Mouse (Mus musculus): ENCODE results near the gene Arhgef17.

Gene Arhgef17

DNA sequence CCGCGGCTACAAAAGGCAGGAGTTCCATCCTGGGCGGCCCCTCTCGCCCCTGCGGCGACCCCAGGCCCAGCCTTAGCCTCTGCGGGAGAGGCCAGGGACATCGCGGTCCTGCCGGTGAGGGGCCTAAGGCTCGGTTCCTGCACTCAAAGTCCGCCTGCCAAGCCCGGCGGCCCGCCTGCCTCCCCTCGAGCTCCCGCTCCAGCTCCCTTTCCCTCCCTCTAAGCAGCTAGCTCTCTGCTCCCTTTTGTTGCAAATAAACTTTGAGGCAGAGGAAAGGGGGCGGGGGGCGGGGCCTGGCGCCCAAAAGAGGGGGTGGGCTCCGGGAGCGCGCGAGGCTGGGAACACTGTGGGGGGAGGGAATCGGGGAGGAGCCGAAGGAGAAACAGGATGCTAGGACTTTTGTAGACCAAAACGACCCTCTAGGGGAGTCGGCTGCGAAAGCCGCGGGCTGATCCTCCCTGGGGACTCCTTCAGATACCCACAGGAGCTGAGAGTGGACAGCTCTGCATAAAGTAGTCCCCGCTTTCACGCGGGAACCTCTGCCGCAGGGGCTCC lies at the start of gene Arhgef17:
TSS of gene Arhgef17 (minus strand) at position 182 of the 555 bp plus-strand sequence.
- no peak for ATAC-seq (ENCODE audit: insufficient number of reproducible peaks, low FRiP score, low TSS enrichment)

DNA sequence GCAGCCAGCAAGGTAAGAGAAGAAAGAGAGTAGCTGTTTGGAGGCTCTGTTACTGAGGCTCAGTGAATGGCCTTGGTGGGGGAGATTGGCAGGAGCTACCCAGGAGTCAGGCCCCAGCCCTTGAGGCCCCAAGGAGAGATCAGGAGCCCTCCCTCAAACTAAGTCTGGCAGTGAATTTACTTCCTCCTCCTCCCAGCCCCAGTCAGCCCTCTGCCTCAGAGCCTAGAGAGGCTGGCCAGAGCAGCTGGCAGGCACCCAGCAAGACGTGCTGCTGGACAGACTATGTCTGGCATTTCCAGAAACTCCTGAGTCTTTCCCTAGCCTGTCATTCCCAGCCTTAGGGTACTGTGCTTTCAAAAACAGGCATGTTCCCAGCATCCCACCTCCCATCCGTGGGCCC lies 47.3 kb upstream of the Arhgef17 start:
- ATAC-seq (ENCODE audit: insufficient number of reproducible peaks, low FRiP score, low TSS enrichment) = no peak

DNA sequence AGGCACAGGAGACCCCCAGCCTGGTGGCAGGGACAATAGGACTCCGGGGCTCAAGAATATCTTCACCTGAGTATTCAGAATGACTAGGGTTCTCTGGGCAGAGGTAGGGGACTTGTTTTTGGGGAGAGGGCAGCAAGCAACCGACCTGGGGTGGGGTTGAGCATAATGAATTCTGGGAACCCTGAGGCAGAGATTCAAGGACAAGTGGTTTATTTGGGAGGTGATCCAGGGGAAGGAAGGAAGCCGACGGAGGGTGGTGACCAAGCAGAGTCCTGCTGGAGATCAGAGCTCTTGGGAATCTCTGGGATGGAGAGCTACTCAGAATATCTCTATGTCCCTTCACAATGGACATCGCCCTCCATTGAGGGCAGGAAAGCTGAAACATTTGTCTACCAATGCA lies 46.3 kb upstream of the Arhgef17 start:
- ATAC-seq (ENCODE audit: insufficient number of reproducible peaks, low FRiP score, low TSS enrichment) = no peak

DNA sequence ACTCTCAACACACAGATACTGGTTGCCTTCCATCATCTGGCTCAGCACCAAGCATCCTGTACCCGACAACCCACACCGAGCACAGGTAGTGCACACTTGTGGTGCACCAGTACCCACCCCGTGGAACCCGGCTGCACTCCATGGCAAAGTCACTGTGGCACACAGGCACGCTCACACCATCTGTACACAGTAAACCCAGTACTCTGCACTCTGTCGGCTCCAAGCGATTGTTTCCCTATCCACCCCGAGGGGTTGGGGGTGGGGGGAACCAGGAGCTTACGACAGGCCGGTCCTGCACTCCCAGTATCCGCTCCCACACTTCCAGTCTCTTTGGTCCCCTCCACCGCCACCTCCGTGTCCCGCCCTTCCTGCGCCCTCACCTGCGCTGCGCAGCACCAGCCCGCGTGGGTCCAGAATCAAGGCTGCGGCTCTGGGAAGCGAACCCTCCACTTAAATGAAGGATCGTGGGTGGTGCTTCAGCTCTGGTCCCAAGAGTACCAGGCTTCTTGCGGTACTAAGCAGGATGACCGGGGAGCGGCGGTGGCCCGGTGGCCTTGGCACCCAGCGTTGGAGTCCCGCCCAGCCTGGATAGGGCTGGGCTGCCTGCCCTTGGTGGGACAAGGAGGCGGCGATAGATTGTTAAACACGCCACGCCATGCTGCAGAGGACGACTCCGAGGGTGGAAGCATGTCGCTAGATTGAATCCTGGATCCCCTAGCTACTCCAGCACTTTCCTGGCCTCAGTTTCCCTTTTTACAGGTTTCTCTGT lies 42.4 kb upstream of the Arhgef17 start, which contains the start of gene P2ry6:
TSS of gene P2ry6 (minus strand) at position 515 of the 769 bp plus-strand sequence.
- no peak for ATAC-seq (ENCODE audit: insufficient number of reproducible peaks, low FRiP score, low TSS enrichment)

DNA sequence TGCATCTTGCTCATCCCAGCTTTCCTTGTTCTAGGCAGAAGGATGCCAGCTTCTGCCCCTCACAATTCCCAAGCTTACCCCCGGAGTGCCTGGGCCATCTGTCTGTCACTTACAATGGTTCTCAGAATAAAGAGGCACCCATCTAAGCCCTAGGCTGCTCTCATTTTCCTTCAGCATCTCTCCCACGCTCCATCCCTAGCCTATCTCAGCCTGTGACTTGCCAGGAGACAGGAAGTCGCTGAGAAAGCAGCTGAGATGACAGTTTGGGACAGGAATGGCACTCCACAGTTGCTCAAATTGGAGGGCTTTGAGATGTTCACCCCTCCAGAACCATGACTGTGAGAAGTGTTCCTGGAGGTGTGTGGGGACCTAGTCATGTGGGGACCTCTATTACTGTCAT lies 41.0 kb upstream of the Arhgef17 start:
- ATAC-seq (ENCODE audit: insufficient number of reproducible peaks, low FRiP score, low TSS enrichment) = no peak

DNA sequence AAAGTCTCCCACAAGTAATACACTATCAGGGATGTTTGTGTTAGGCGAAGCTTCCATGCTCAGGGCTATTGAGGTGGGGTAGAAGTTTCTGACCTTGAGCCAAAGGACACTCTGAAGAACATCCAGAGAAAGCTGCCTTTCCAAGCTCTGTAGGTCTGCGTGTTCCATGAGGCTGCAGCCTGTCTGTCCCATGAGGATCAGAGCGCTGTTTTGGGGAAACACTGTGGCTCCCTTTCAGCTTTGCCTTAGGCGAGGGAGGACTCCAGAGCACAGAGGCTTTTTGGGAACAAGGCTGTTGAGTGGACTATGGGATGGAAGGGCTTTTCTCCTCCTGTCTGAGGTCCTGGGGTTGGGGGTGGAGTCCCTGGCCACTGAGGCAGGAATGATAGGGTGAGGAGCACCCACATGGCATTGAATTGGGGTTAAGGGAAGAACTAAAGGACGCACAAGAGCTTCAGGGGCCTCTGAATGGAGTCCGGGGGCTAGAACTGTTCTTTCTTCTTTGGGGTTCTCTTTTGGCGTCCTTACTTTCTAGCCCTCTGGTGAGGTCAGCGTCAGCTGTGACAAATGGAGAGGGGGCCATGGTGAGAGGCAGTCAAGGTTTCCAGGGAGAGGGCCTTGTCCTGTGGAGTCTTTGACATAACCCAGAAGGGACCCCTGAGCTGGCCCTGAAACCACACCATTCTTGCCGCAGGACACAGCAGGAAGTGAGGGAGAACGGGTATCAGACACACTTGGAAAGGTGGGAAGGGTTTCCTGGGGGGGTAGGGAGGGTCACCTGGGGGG lies 37.2 kb upstream of the Arhgef17 start:
- ATAC-seq (ENCODE audit: insufficient number of reproducible peaks, low FRiP score, low TSS enrichment) = no peak

DNA sequence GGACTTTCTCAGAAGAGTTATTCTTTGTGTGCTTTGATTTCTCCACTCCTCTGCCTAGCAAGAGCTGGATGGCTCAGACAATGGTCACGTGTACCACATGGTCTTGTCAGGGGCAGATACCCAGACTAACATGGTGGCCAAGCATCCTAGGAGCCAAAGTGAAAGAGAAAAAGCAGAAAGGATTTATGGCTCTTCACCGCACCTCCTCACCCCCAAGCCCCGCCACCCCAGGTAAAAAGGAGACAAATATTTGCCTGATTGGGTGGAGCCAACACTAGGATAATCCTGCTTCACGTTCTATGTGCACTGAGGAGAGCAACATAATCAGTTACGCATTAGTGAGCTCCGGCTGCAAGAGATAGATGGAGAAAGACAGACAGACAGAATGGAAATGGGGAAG lies 36.5 kb upstream of the Arhgef17 start:
- ATAC-seq (ENCODE audit: insufficient number of reproducible peaks, low FRiP score, low TSS enrichment) = no peak

DNA sequence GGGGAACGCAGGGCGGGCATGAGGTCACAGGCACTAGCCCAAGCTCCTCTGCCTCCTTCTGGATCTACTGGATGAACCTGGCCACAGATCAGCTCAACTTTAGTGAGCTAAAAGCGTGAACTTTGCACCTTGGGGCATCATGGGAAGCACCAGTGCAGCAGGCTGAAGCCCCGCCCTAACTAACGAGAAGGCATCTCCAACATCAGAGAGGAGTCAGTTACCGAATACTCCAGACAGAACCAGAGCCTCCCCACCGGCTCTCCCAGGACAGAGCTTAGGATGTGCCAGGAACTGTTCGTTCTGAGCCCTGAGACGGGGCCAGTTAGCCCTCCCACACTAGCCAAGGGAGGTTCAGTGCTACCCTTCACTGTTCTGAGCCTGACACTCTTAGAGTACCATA lies 35.9 kb upstream of the Arhgef17 start:
- ATAC-seq (ENCODE audit: insufficient number of reproducible peaks, low FRiP score, low TSS enrichment) = no peak

DNA sequence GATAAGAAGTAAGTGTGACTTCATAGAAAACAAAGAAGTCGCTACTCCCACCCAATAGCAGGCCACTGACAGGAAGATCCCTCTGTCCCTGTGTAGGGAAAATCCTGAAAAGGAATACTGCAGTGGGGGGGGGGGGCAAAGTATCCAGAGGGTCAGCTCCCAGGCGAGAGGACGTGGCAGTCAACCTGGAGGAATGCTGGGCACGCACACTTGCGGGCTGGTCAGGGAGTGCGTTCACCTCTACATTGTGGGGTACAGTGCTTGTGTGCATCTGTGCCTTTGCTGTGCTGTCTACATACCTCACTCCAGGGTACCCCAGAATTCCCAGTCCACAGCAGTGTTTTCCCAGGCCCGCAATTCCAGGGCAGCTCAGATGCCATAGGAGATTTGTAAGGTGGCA lies 34.1 kb upstream of the Arhgef17 start:
- no peak for ATAC-seq (ENCODE audit: insufficient number of reproducible peaks, low FRiP score, low TSS enrichment)

DNA sequence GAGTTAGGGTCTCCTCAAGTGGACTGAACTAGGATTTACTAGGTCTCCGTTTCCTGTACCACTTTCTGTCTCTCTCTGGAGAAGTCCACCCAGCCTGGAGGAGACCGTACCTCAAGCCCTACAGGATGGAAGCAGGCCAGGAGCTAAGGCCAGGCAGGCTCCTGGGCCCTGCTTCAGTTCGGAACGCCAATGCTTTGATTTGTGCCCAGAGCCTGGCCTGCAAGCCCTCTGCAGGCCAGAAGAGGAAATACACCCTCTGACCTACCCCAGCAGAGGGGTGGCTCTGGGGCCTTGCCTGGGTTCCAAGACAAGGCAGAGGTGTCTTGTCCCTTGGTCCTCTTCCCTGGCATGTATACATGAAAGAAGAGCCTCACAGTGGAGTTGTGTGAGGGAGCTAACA lies 33.2 kb upstream of the Arhgef17 start:
- ATAC-seq (ENCODE audit: insufficient number of reproducible peaks, low FRiP score, low TSS enrichment) = no peak

DNA sequence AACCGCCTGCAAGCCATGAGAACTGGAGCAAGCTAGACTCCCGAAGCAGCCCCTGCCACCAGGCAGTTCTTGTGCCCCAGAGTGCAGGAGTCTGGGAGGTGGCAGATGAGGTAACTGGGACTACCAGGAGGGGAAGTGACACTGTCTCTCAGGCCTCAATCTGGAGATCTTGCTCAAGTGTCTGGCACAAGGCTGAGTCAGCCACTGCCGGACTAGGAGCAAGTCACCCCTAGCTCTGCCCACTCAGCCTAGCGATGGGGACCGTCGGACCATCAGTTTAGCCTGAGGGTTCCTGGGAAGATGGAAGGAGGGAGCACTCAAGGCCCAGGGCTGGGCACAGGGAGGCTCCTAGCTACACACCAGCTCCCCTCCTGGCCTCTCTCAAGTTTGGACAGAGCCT lies 32.3 kb upstream of the Arhgef17 start:
- no peak for ATAC-seq (ENCODE audit: insufficient number of reproducible peaks, low FRiP score, low TSS enrichment)

DNA sequence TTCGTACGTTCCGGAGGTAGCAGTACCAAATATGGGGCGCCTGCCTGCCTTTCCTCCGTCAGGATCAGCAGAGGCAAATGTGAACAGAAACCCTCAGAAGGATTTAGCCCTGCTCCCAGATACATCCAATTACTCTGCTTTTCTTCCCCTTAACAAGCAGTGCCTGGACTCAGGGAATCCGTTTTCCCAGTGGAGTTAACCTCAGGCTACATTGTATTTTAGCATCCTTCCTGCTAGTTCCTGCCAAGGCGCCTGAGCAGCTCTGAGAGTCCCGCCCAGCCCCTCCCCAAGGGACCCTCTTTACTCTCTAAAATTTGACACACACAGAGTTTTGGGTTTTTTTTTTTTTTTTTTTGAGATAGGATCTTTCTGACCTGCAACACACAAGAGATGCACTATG lies 31.5 kb upstream of the Arhgef17 start:
- ATAC-seq (ENCODE audit: insufficient number of reproducible peaks, low FRiP score, low TSS enrichment) = no peak

DNA sequence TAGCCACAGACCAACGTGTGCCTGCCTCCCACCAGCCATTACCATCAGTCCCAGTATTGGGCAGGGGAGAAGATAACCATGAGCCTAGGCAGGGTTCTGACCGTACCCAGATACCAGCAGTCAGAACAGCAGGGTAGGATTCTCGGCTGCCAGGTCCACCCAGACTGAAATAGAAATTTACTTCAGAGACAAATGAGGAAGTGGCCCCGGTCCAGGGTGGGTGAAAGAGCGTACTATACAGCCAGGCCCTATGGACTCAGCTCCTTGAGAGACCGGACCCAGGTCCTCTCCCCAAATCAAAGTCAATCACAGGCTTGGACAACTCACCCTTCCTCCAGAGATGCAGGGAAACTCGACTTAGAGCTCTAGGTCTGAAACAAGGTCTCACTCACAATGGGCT lies 29.2 kb upstream of the Arhgef17 start:
- ATAC-seq (ENCODE audit: insufficient number of reproducible peaks, low FRiP score, low TSS enrichment) = no peak

DNA sequence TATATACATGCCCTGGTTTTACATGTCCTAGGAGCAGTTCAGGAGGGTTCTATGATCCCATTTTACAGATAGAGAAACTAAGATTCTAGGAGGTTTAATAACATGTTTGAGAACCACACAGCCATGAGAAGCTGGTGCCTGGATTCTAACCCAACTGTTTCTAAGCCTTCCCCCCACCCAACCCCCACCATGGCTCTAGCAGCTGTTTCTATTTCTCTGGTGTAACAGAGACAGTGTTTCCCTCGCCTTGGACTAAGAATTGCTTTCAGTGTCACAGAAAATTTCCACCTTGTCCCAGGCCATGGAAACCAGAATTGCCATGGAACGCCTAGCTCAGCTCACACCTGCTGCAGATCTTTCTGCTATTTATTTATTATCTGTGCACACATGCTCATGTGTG lies 28.6 kb upstream of the Arhgef17 start:
- ATAC-seq (ENCODE audit: insufficient number of reproducible peaks, low FRiP score, low TSS enrichment) = no peak

DNA sequence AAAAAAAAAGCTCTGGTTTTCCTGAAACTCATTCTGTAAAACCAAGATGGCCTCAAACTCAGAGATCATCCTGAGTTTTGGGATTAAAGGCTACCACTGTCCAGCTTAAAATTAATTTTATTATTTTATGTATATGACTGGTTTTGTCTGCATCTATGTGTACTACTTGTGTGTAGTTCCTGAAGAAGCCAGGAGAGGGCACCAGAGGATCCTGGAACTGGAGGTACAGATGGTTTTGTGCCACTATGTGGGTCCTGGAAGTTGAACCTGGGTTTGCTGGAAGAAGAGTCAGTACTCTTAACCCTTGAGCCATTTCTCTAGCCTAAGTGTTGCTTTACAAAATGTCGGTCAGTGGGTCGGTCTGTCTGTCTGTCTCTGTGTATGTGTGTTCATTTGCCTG lies 26.5 kb upstream of the Arhgef17 start:
- ATAC-seq (ENCODE audit: insufficient number of reproducible peaks, low FRiP score, low TSS enrichment) = no peak

DNA sequence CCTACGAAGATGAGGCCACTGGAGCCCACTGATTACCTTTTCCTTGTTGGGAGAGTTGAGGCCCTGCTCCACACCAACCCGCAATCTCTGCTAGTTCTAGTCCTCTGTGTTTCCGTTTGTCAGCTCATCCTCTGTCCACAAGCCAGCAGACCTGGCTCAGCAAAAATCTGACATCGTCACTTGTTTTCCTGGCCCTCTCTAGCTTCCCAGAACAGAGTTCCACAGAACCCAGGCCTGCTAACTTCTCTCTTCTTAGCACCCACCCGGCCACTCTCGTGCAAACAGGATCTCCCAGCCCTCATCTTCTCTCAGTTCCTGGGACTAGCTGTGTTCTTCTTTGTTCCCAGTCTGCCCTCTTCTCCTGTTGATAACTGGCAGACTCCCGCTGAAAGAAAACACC lies 20.8 kb upstream of the Arhgef17 start:
- ATAC-seq (ENCODE audit: insufficient number of reproducible peaks, low FRiP score, low TSS enrichment) = no peak

DNA sequence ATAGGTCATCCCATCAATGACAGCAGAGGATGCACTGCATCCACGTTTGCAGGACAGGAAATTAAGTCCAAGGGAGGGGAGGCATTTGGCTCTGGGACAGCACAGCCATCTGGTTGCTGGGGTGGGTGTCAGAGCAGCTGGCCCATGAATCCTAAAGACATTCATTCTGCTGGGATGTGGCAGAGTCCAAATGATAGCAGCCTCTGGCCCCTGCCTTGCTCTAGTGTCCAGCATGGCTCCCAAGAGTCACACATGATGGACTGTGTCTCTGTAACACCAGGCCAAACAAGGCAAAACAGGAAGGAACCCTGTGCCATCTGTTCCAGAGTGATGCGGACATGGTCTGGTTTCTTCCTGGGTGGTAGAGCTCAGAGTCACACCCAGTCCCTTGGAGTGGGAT lies 20.0 kb upstream of the Arhgef17 start:
- ATAC-seq (ENCODE audit: insufficient number of reproducible peaks, low FRiP score, low TSS enrichment) = no peak

DNA sequence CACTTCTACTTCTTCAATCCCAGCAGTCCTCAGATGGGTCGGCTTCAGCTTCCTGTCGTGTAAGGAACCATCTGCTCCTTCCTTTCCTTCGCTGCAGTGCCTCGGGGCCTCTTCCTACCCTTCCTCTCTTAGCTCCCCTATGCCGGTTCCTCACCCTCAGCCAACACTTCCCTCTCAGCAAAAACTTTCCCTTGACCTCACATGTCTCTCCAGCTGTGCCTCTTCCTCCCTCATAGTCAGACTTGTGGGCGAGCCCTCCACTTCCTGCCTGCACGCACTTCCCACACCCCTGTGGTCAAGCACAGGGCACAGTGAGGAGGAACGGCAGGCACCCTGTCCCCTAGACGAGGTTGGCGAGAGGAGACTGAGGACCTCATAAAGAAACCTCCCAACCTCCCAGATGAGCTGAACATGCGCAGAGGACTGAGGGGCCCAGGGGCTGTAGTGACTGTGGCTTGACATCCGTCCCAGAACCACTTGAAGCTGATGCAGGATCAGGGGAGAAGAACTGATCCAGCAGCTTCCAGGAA lies 18.6 kb upstream of the Arhgef17 start:
- no peak for ATAC-seq (ENCODE audit: insufficient number of reproducible peaks, low FRiP score, low TSS enrichment)

DNA sequence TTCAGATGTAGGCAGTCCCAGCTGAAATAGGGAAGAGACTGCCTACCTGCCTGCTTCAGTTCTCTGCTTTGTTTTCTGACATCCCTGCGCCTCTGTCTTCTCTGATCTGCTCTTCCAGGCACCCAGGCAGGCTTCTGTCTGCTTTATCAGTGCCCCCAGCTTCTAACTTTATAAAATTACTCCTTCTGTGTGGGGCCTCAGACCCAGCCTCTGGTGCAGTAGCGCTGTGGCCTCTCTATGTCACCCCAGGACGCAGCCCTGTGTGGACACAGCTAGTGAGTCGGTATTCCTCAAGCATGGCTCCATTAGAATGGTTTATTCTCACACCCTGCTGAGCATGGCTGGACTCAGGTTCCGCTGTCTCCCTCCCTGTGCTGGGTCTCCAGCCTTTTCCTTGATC lies 18.1 kb upstream of the Arhgef17 start:
- no peak for ATAC-seq (ENCODE audit: insufficient number of reproducible peaks, low FRiP score, low TSS enrichment)

DNA sequence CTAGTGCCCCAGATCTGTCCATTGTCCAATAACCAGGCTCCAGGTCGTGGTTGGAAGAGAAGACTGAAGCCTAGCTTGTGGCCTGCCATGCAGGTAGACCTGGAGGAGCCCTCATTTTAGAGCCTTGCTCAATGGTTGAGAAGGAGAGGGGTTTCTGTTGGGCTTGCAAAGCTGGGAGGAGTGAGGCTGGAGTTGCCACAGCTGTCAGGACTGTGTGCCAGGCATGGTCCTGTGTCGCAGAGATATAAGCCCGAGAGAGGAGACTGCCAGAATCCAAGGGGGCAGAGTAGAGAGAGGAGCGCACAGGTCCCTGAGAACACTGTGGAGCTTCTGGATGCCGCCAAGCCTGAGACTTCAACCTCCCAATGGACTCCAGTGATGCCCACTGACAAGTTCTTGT lies 12.8 kb upstream of the Arhgef17 start:
- ATAC-seq (ENCODE audit: insufficient number of reproducible peaks, low FRiP score, low TSS enrichment) = no peak

DNA sequence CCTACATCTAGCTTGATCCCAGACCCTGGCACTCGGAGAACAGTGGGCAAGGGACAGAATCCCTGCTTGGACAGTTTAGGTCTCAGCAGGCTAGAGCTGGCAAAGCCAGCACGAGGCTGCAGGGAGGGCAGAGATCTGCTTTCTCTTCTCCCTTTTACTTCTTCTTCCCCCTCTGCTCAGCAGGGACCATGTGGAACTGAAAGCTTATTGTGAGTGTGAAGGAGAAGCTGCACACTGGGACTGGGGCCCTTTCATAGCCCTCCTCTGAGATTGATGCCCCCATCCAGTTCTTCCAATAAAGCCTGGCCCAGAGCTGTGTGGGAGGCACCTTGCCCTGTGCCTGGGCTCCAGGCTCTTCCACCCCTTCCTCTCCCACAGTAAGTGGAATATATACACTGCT lies 12.4 kb upstream of the Arhgef17 start:
- no peak for ATAC-seq (ENCODE audit: insufficient number of reproducible peaks, low FRiP score, low TSS enrichment)
